8 mouse cellular contexts compared by ENCODE assay signal in the genomic region with DNA sequence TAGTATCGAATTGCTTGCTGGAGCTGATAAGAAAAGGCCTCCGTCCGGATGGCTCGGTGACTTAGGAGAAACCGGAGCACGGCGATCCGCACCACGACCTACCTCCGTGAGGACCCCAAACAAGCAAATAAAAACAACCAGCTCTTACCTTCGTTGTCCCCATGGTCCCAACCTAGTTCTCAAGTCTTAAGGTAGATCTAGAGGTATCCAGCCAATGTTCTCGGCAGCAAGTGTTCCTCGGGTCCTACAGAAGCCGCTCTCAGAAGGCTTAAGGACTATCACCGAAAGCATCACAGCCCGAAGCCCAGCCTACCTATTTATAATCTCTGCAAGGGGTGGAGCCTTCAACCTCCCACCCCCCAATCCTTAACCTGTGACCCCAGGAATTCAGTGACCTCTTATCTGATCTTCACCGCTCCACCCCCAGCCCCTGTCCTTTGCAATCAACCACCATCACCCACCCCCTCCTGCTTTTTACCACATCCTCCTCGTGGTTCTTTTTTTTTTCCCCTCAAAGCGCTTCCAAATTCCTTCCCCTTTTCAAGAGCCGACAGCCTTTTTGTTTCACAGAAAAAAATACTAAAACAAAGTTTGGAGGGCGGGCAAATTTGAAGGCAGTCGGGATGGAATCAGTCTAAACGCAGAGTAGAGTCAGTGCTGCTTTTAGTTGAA. TPM values are rescaled to one million over a fixed set of nuclear protein-coding genes. Genes with fewer than 3 reads are reported as not detected.
DNase-seq lines count a peak whose midpoint lies in the region; ATAC-seq and TF ChIP-seq lines count a peak whose summit lies in the region.

No protein-coding gene starts in this region.

- peak; percentile 37; the same call in 1 of the 2 replicates for TF ChIP-seq POLR2A in limb, embryonic 14.5 days (IDR thresholded peaks at IDR 0.05; ENCODE audit: borderline replicate concordance, extremely low read depth, insufficient read depth, insufficient read length)

- peaks cover 4% of the 10 kb centered on the region; the same call in 1 of the 2 replicates for H3K4me1 ChIP-seq in forebrain, postnatal 0 days (ENCODE audit: insufficient read depth)
- H3K4me1 ChIP-seq in intestine, postnatal 0 days (replicated peaks; ENCODE audit: control insufficient read depth, insufficient read depth, low read length) = no peaks in the 10 kb centered on the region
- peaks cover 8% of the 10 kb centered on the region; the same call in 1 of the 2 replicates for H3K4me1 ChIP-seq in limb, embryonic 14.5 days (ENCODE audit: control insufficient read depth, insufficient read depth, low read length)
- H3K4me1 ChIP-seq in midbrain, embryonic 16.5 days (ENCODE audit: control insufficient read depth, insufficient read depth, low read length) = peaks cover 19% of the 10 kb centered on the region

- H3K4me3 ChIP-seq in forebrain, postnatal 0 days (ENCODE audit: low read depth, low read length) = peak overlapping the region; percentile 65
- H3K4me3 ChIP-seq in intestine, postnatal 0 days (ENCODE audit: low read depth, low read length) = peak overlapping the region; percentile 41
- peak overlapping the region; percentile 57 for H3K4me3 ChIP-seq in limb, embryonic 14.5 days (replicated peaks; ENCODE audit: low read length)
- peak overlapping the region; percentile 70 for H3K4me3 ChIP-seq in midbrain, embryonic 16.5 days (ENCODE audit: low read depth, low read length)

- H3K9ac ChIP-seq in forebrain, postnatal 0 days = peak overlapping the region; percentile 53
- no peak overlapping the region for H3K9ac ChIP-seq in intestine, postnatal 0 days (ENCODE audit: low read depth, low read length)
- peak overlapping the region; percentile 60 for H3K9ac ChIP-seq in limb, embryonic 14.5 days (ENCODE audit: low read depth, low read length, severe bottlenecking)
- peak overlapping the region; percentile 81 for H3K9ac ChIP-seq in midbrain, embryonic 16.5 days (ENCODE audit: low read depth, low read length)

- H3K27ac ChIP-seq in forebrain, postnatal 0 days (ENCODE audit: low read depth, low read length) = peak overlapping the region; percentile 57
- H3K27ac ChIP-seq in intestine, postnatal 0 days (ENCODE audit: low read depth, low read length) = no peak overlapping the region
- H3K27ac ChIP-seq in limb, embryonic 14.5 days (replicated peaks; ENCODE audit: low read depth, low read length) = no peak overlapping the region
- H3K27ac ChIP-seq in midbrain, embryonic 16.5 days (ENCODE audit: low read length) = peak overlapping the region; percentile 67

- H3K4me2 ChIP-seq in forebrain, postnatal 0 days (ENCODE audit: low read depth) = peak overlapping the region; percentile 69
- H3K4me2 ChIP-seq in intestine, postnatal 0 days (replicated peaks; ENCODE audit: low read depth) = peak overlapping the region; percentile 67
- peak overlapping the region; percentile 74 for H3K4me2 ChIP-seq in limb, embryonic 14.5 days (replicated peaks; ENCODE audit: low read depth, low read length, severe bottlenecking)
- H3K4me2 ChIP-seq in midbrain, embryonic 16.5 days (ENCODE audit: low read length) = peak overlapping the region; percentile 79

- WGBS in forebrain, postnatal 0 days = under 1% methylated on average over 23 of the region's 23 CpGs
- WGBS in intestine, postnatal 0 days = 3% methylated on average over 23 of the region's 23 CpGs
- under 1% methylated on average over 23 of the region's 23 CpGs for WGBS in limb, embryonic 14.5 days
- WGBS in midbrain, embryonic 16.5 days = under 1% methylated on average over 23 of the region's 23 CpGs

- peak; percentile 69 for ATAC-seq in forebrain, postnatal 0 days
- ATAC-seq in intestine, postnatal 0 days = no peak
- ATAC-seq in limb, embryonic 14.5 days (ENCODE audit: low FRiP score, low read depth) = peak; percentile 45; the same call in 1 of the 2 replicates
- ATAC-seq in midbrain, embryonic 16.5 days = peak; percentile 69

- TF ChIP-seq CTCF in forebrain, postnatal 0 days (IDR thresholded peaks at IDR 0.05; ENCODE audit: low read depth) = no peak
- TF ChIP-seq CTCF in intestine, postnatal 0 days (IDR thresholded peaks at IDR 0.05; ENCODE audit: low read depth) = no peak

- H3K27me3 ChIP-seq in forebrain, postnatal 0 days (ENCODE audit: insufficient read depth, low read length) = peaks cover 8% of the 10 kb centered on the region; the same call in 1 of the 2 replicates
- peaks cover 20% of the 10 kb centered on the region for H3K27me3 ChIP-seq in intestine, postnatal 0 days (replicated peaks; ENCODE audit: control insufficient read depth, insufficient read depth, low read length)
- peaks cover 8% of the 10 kb centered on the region; the same call in 1 of the 2 replicates for H3K27me3 ChIP-seq in limb, embryonic 14.5 days (ENCODE audit: control insufficient read depth, insufficient read depth, low read length)
- H3K27me3 ChIP-seq in midbrain, embryonic 16.5 days (ENCODE audit: control insufficient read depth, insufficient read depth, low read depth, low read length) = peaks cover 5% of the 10 kb centered on the region

- no peaks in the 10 kb centered on the region for H3K9me3 ChIP-seq in forebrain, postnatal 0 days (ENCODE audit: low read length)
- H3K9me3 ChIP-seq in intestine, postnatal 0 days (ENCODE audit: control insufficient read depth) = no peaks in the 10 kb centered on the region
- H3K9me3 ChIP-seq in limb, embryonic 14.5 days (ENCODE audit: control insufficient read depth, low read length) = no peaks in the 10 kb centered on the region
- H3K9me3 ChIP-seq in midbrain, embryonic 16.5 days (replicated peaks; ENCODE audit: control insufficient read depth, low read length, poor library complexity, severe bottlenecking) = no peaks in the 10 kb centered on the region

- H3K36me3 ChIP-seq in forebrain, postnatal 0 days (ENCODE audit: insufficient read depth) = no peaks in the 10 kb centered on the region; the same call in none of the 2 replicates
- H3K36me3 ChIP-seq in intestine, postnatal 0 days (ENCODE audit: control insufficient read depth, insufficient read depth) = no peaks in the 10 kb centered on the region
- peaks cover 8% of the 10 kb centered on the region for H3K36me3 ChIP-seq in limb, embryonic 14.5 days (ENCODE audit: control insufficient read depth, insufficient read depth, low read length)
- peaks cover 3% of the 10 kb centered on the region for H3K36me3 ChIP-seq in midbrain, embryonic 16.5 days (ENCODE audit: control insufficient read depth, insufficient read depth, low read length)

- peak; percentile 34 for DNase-seq in adrenal gland, adult 2 months
- DNase-seq in adrenal gland, postnatal 4 days (ENCODE audit: low spot score in 2 of 2) = no peak
- DNase-seq in cerebellum, adult 11 months = peak; percentile 56
- peak; percentile 83 for DNase-seq in forebrain, postnatal 0 days
- peak; percentile 71 for DNase-seq in limb, embryonic 14.5 days (ENCODE audit: low spot score)
- peak; percentile 70 for DNase-seq in thymus, postnatal 0 days (ENCODE audit: low spot score)

RNA-seq across cellular contexts. Expression of a gene that starts 35.1 kb away (rescaled TPM):
- not detected for total RNA-seq in adrenal gland, adult 2 months (2021)
- not detected in 2 replicates for polyA plus RNA-seq in adrenal gland, adult 2 months (2012; rRNA removed)
- not detected for total RNA-seq in adrenal gland, postnatal 4 days (2021)
- not detected in 2 replicates for total RNA-seq in forebrain, postnatal 0 days (2014; rRNA removed)
- polyA plus RNA-seq in forebrain, postnatal 0 days (2015; fragmentation: Nextera tagmentation; extraction: Ambion mirVana) = 0.07 TPM in 1 of 2 replicates, not detected in the other
- 0.08 and 0.12 TPM in 2 replicates for polyA plus RNA-seq in intestine, postnatal 0 days (2015; fragmentation: Nextera tagmentation; extraction: Ambion mirVana)
- 0.40 and 0.47 TPM in 2 replicates for polyA plus RNA-seq in limb, embryonic 14.5 days (2012; rRNA removed)
- 0.21 and 0.37 TPM in 2 replicates for polyA plus RNA-seq in limb, embryonic 14.5 days (2014; fragmentation: Nextera tagmentation; extraction: Ambion mirVana)
- polyA plus RNA-seq in midbrain, embryonic 16.5 days (2015; fragmentation: Nextera tagmentation; extraction: Ambion mirVana) = not detected in 2 replicates
- polyA plus RNA-seq in thymus, postnatal 0 days (2015; fragmentation: Nextera tagmentation; extraction: Ambion mirVana) = 0.07 TPM in 1 of 2 replicates, not detected in the other

RNA-seq across cellular contexts. Expression of a gene that starts 59.1 kb away (rescaled TPM):
- 10 to 100 TPM in 1 of 2 experiments, 1 to 10 TPM in 1; 5.2 to 10.5 TPM for total RNA-seq in adrenal gland, adult 2 months (2021)
- 2.1 and 2.2 TPM in 2 replicates for polyA plus RNA-seq in adrenal gland, adult 2 months (2012; rRNA removed)
- 10 to 100 TPM; 17.4 to 17.8 TPM for total RNA-seq in adrenal gland, postnatal 4 days (2021)
- total RNA-seq in forebrain, postnatal 0 days (2014; rRNA removed) = 68.9 and 78.2 TPM in 2 replicates
- polyA plus RNA-seq in forebrain, postnatal 0 days (2015; fragmentation: Nextera tagmentation; extraction: Ambion mirVana) = 27.3 and 41.6 TPM in 2 replicates
- polyA plus RNA-seq in intestine, postnatal 0 days (2015; fragmentation: Nextera tagmentation; extraction: Ambion mirVana) = 2.9 TPM in 2 replicates
- polyA plus RNA-seq in limb, embryonic 14.5 days (2012; rRNA removed) = 46.5 and 48.2 TPM in 2 replicates
- polyA plus RNA-seq in limb, embryonic 14.5 days (2014; fragmentation: Nextera tagmentation; extraction: Ambion mirVana) = 71.6 and 78.8 TPM in 2 replicates
- polyA plus RNA-seq in midbrain, embryonic 16.5 days (2015; fragmentation: Nextera tagmentation; extraction: Ambion mirVana) = 44.3 and 52.5 TPM in 2 replicates
- 12.8 and 13.0 TPM in 2 replicates for polyA plus RNA-seq in thymus, postnatal 0 days (2015; fragmentation: Nextera tagmentation; extraction: Ambion mirVana)

Comparison
In these comparisons a context has a peak if more than half of its experiments do, and no peak if none do; other contexts are left out.
1. DNase-seq: peak in adrenal gland, adult 2 months (single experiment), cerebellum, adult 11 months (single experiment), forebrain, postnatal 0 days (single experiment), limb, embryonic 14.5 days (single experiment) and thymus, postnatal 0 days (single experiment); none in adrenal gland, postnatal 4 days (0 of 2).
2. H3K27ac ChIP-seq: peak in forebrain, postnatal 0 days (single experiment) and midbrain, embryonic 16.5 days (single experiment); none in intestine, postnatal 0 days (single experiment) and limb, embryonic 14.5 days (single experiment).
3. Peak in every context shown above with its lines, with median percentiles within 50 percentile points of each other: H3K4me2 ChIP-seq and H3K4me3 ChIP-seq.